15 mouse cellular contexts compared by ENCODE assay signal in genomic region chr2:75356691-75357375, GRCm38 (mm10).
DNase-seq lines count a peak whose midpoint lies in the region.
"Had no signal": no experiment of that assay in that cellular context is flagged by ENCODE, and none has a peak within 500 bp of the region (broad histone marks: within the 10 kb centered on the region; RNA-seq: fewer than 3 reads in every experiment).

No protein-coding gene starts in this region.

- H3K4me3 ChIP-seq in heart, embryonic 10.5 days = no peak overlapping the region
- H3K4me3 ChIP-seq in limb, embryonic 10.5 days = no peak overlapping the region
- H3K4me3 ChIP-seq: embryonic facial prominence, embryonic 13.5 days; midbrain, embryonic 10.5 days had no signal

- no peaks in the 10 kb centered on the region for H3K27me3 ChIP-seq in heart, embryonic 10.5 days (ENCODE audit: insufficient read depth, poor library complexity, severe bottlenecking)
- no peaks in the 10 kb centered on the region for H3K27me3 ChIP-seq in limb, embryonic 10.5 days (ENCODE audit: low read depth, poor library complexity, severe bottlenecking)
- H3K27me3 ChIP-seq: embryonic facial prominence, embryonic 13.5 days had no signal

- H3K36me3 ChIP-seq in heart, embryonic 10.5 days = no peaks in the 10 kb centered on the region
- no peaks in the 10 kb centered on the region for H3K36me3 ChIP-seq in limb, embryonic 10.5 days
- H3K36me3 ChIP-seq: embryonic facial prominence, embryonic 13.5 days; G1E; midbrain, embryonic 10.5 days had no signal

- no peaks in the 10 kb centered on the region for H3K4me1 ChIP-seq in heart, embryonic 10.5 days
- peaks cover 48% of the 10 kb centered on the region for H3K4me1 ChIP-seq in limb, embryonic 10.5 days
- H3K4me1 ChIP-seq: embryonic facial prominence, embryonic 13.5 days had no signal

- DNase-seq in heart, adult 11 months = peak; percentile 98
- DNase-seq in heart, embryonic 10.5 days (ENCODE audit: low spot score) = no peak
- DNase-seq in ovary, postnatal 36 days (ENCODE audit: low spot score) = peak; percentile 11
- no peak for DNase-seq in ovary, postnatal 14 days (ENCODE audit: low spot score)
- DNase-seq in gastrocnemius, postnatal 25 days = peak; percentile 45
- DNase-seq in limb, embryonic 10.5 days (ENCODE audit: low spot score) = no peak
- no peak for DNase-seq in MN1 (ENCODE audit: low spot score)
- DNase-seq in urinary bladder, adult 2 months (ENCODE audit: low spot score) = no peak
- DNase-seq: cerebellum, postnatal 14 days; kidney, adult 9 months; lung, postnatal 36 days had no signal

- H3K27ac ChIP-seq in heart, embryonic 10.5 days = no peak overlapping the region
- peak overlapping the region; percentile 65 for H3K27ac ChIP-seq in limb, embryonic 10.5 days
- H3K27ac ChIP-seq: embryonic facial prominence, embryonic 13.5 days; hindbrain, postnatal 0 days; midbrain, embryonic 10.5 days had no signal

- 55% methylated on average over 8 of the region's 8 CpGs for WGBS in heart, embryonic 10.5 days
- 68% methylated on average over 8 of the region's 8 CpGs for WGBS in limb, embryonic 10.5 days

- no peaks in the 10 kb centered on the region for H3K9me3 ChIP-seq in heart, embryonic 10.5 days
- no peaks in the 10 kb centered on the region for H3K9me3 ChIP-seq in limb, embryonic 10.5 days (replicated peaks)
- H3K9me3 ChIP-seq: embryonic facial prominence, embryonic 13.5 days; G1E; midbrain, embryonic 10.5 days had no signal

Comparison
In these comparisons a context has a peak if more than half of its experiments do, and no peak if none do; other contexts are left out.
1. DNase-seq: peak in heart, adult 11 months (single experiment), ovary, postnatal 36 days (single experiment) and gastrocnemius, postnatal 25 days (single experiment); none in heart, embryonic 10.5 days (single experiment), ovary, postnatal 14 days (single experiment), limb, embryonic 10.5 days (single experiment), MN1 (single experiment) and urinary bladder, adult 2 months (single experiment).